Mouse (Mus musculus) forebrain, embryonic 11.5 days (tissue): ENCODE measurements around the gene Nol4l. TPM values are rescaled to one million over a fixed set of nuclear protein-coding genes. Genes with fewer than 3 reads are reported as not detected.

Experiments
- ATAC-seq: fragments of 200-750 bp; cut with Nextera tagmentation; replicated peaks from 2 replicates; pipeline ENCODE4 v1.8.0; 2017; ENCODE audit warnings: moderate TSS enrichment; ENCODE audit not compliant: low FRiP score
- DNase-seq: peaks from one replicate; pipeline ENCODE4 v3.0.0-alpha.2; 2017; ENCODE audit warnings: low spot score
- H3K27ac ChIP-seq: fragments of 300-500 bp; sonication (generic); 2 replicates; pipeline ENCODE4 v1.5.1; 2014; ENCODE audit warnings: low read depth, low read length
- H3K27me3 ChIP-seq: fragments of 300-500 bp; sonication (generic); 2 replicates; pipeline ENCODE4 v1.6.1; 2014; ENCODE audit warnings: mild to moderate bottlenecking, low read length, mixed read lengths; ENCODE audit not compliant: control insufficient read depth, insufficient read depth
- H3K36me3 ChIP-seq: fragments of 300-500 bp; sonication (generic); 2 replicates; pipeline ENCODE4 v1.6.1; 2014; ENCODE audit warnings: mild to moderate bottlenecking, low read length, moderate library complexity, mixed read lengths; ENCODE audit not compliant: control insufficient read depth, insufficient read depth
- H3K4me1 ChIP-seq: fragments of 300-500 bp; sonication (generic); replicated peaks from 2 replicates; pipeline ENCODE4 v1.6.1; 2014; ENCODE audit warnings: low read length, mixed read lengths; ENCODE audit not compliant: control insufficient read depth, insufficient read depth
- H3K4me2 ChIP-seq: fragments of 300-500 bp; sonication (generic); 2 replicates; pipeline ENCODE4 v1.6.1; 2014; ENCODE audit warnings: low read depth, mild to moderate bottlenecking, low read length, moderate library complexity, mixed read lengths; ENCODE audit not compliant: severe bottlenecking
- H3K4me3 ChIP-seq: fragments of 300-500 bp; sonication (generic); 2 replicates; pipeline ENCODE4 v1.5.1; 2014; ENCODE audit warnings: low read depth, low read length
- H3K9ac ChIP-seq: fragments of 300-500 bp; sonication (generic); 2 replicates; pipeline ENCODE4 v1.6.1; 2014; ENCODE audit warnings: low read length
- H3K9me3 ChIP-seq: fragments of 300-500 bp; sonication (generic); 2 replicates; pipeline ENCODE4 v1.6.1; 2016; ENCODE audit warnings: low read length, mixed read lengths; ENCODE audit not compliant: control insufficient read depth
- WGBS: fragments of 180-500 bp; shearing (Covaris S2); extraction: QIAGEN DNeasy Blood & Tissue Kit; methylation state at CpG from one replicate; pipeline ENCODE4 v1.1.7; 2014; 5-methylcytosine and 5-hydroxymethylcytosine counted together
- polyA plus RNA-seq: library from polyadenylated mRNA; unstranded; fragments of >200 nt; fragmentation: Nextera tagmentation; extraction: Ambion mirVana; gene quantifications from 2 replicates; pipeline ENCODE4 v1.2.1, GENCODE M21; 2014

The Nol4l gene
- polyA plus RNA-seq, 1 experiment from 2014 or later: 25.6 TPM

DNA sequence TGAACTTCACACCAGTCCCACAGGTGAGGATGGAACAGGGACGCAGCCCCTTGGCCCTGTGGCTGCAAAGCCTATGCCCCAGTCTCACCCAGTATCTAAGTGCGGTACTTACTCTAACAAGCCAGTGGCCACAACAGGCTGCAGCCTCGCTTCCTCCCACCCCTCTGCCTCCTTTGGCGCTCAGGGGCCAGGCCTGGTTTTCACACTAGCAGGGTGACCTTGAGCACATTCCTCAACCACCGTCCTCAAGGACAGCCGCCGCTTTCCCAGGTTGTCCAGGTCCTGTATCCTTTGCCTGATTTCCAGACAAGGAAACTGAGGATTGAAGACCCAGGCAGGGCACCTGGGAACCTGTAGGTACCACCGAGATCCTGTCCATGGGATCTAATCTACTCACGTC, 6.6 kb downstream of the Nol4l start:
- Histone ChIP-seq H3K4me3 (no peak overlapping the region), H3K4me2 (no peak overlapping the region), H3K27ac (no peak overlapping the region), H3K36me3 (no peaks in the 10 kb centered on the region), H3K9me3 (no peaks in the 10 kb centered on the region), H3K27me3 (no peaks in the 10 kb centered on the region; the same call in 1 of the 2 replicates), H3K4me1 (peaks cover 10% of the 10 kb centered on the region), H3K9ac (no peak overlapping the region)
- no peak for ATAC-seq
- no peak for DNase-seq
- 68% methylated on average over 9 of the region's 9 CpGs for WGBS

DNA sequence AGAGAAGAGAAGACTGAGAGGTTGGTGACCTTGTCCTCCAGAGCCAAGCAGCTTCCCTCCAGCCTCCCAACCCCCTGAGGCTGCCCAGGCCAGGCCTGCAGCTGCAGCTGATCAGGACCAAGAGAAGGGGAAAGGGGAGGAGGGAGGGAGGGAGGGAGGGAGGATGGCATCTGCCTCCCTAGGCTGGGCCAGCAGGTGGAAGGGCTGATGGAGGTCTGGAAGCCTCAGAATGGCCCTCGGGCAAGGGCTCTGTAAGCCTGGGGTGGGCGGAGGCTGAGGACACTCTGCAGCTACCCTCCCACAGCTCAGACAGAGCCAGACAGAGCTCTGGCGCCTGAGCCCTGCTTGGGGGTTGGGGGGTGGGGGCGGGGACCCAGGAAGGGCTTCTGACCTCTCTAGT, 7.5 kb downstream of the Nol4l start:
- Histone ChIP-seq H3K4me1 (peaks cover 10% of the 10 kb centered on the region), H3K4me2 (no peak overlapping the region), H3K27ac (no peak overlapping the region), H3K9me3 (no peaks in the 10 kb centered on the region), H3K9ac (no peak overlapping the region; the same call in 1 of the 2 replicates), H3K27me3 (no peaks in the 10 kb centered on the region), H3K36me3 (no peaks in the 10 kb centered on the region), H3K4me3 (no peak overlapping the region)
- DNase-seq (peak; percentile 69), ATAC-seq (peak; percentile 69)
- WGBS: 27% methylated on average over 4 of the region's 4 CpGs

DNA sequence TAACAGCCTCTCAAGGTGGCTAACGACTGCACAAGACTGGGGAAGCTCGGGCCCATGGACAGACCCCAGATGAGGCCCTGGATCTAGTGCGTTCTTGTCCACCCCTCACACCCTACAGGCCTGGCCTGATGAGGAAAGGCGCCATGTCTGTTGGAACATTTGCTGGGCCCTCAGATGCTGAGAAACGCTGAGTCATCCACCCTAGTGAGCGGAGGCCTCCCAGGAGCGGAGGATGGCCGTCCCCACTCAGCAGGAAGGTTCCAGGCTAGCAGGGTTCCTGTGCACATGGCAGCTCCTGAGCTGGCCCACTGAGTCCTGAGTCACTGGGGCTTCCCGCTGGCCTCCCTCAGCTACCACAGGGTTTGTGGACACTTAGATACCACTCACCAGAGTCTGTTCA, 9.7 kb downstream of the Nol4l start:
- ATAC-seq: no peak
- H3K27ac ChIP-seq: no peak overlapping the region
- DNase-seq: no peak
- 73% methylated on average over 9 of the region's 9 CpGs for WGBS
- H3K9me3 ChIP-seq: no peaks in the 10 kb centered on the region
- H3K27me3 ChIP-seq: no peaks in the 10 kb centered on the region; the same call in 1 of the 2 replicates
- H3K36me3 ChIP-seq: no peaks in the 10 kb centered on the region
- no peak overlapping the region for H3K4me3 ChIP-seq
- no peak overlapping the region for H3K4me2 ChIP-seq
- no peak overlapping the region for H3K9ac ChIP-seq
- H3K4me1 ChIP-seq: peaks cover 4% of the 10 kb centered on the region; the same call in 1 of the 2 replicates

DNA sequence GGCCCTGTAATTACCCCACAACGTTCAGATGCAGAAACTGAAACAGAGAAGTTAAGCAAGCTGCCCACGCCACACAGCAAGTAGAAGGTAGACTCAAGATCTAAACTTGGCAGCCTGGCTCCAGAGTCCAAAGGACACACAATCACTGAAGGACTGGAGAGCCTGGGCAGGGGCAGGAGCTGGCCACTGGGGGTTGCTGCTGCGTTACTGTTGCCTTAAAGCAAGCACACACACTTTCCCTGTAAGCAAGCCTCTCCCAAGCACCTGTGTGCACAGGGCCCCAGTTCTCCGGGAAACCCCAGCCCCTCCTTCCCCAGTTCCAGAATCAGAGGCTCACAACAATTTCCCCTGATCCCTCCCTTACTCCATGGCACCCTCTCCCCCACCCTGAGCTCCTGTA, 12.8 kb downstream of the Nol4l start:
- Histone ChIP-seq H3K4me3 (no peak overlapping the region), H3K4me1 (0 out of 2 replicates have a peak, but pooled peaks cover 2% of the 10 kb centered on the region), H3K27me3 (no peaks in the 10 kb centered on the region; the same call in 1 of the 2 replicates), H3K9me3 (no peaks in the 10 kb centered on the region), H3K4me2 (no peak overlapping the region), H3K27ac (no peak overlapping the region), H3K36me3 (no peaks in the 10 kb centered on the region), H3K9ac (no peak overlapping the region)
- DNase-seq (no peak), ATAC-seq (no peak)
- WGBS: 48% methylated on average over 4 of the region's 4 CpGs

DNA sequence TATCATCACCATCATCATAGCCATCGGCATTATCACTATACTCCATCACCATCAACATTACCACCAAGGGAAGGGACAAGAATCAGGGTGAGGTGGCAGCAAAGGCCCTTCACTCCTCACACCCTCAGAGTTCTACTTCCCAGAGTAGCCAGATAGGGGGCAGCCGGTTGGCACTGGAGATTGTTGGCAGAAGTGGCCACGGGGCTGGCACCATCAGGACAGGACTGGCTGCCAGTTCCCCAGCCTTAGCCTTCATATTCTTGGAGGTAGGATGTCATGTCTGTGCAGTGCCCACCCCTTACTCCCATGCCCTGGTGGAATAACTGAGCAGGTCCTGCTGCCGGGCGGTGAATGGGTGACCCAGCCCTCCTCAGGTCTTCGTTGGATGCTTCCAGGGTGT, 14.2 kb downstream of the Nol4l start:
- H3K27ac ChIP-seq: no peak overlapping the region

DNA sequence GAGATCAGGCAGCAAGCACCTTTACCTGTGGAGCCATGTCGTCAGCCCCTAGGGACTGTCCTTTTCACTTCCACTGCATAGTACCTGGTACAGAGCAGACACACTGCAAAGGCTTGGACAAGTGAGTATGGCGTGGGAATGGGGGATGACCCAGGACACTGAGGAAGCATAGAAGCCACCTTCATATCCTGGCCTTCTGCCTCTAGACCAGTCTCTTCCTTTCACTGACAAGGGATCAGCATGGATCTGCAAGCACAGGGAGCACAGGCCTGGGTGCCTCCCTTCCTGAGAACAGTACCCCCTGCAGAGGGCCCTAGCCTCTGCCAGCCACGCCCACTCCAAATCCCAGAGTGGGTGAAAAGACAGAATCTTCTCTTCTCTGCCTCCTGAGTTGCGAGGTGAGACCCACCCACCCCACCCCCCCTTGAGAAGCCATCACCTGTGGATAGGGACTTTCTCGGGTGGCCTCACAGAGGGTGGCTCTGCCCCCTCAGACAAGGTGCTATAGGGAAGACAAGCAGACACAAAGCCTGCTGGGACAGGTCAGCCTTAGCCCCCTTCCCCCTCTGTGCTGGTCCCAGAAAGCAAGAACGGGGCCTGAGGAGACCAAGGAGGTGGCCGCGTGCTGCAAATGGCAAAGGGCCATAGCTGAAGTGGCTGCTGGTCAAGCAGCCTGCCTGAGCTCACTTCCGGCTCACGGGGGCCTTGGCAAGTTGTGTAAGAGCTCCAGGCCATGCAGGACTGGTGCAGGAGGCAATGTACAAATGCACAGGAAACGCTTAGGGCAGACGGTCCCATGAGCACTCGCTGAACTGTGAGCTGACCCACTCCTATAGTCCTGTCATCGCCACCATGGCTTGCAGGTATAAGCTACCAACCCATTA, 15.0 kb downstream of the Nol4l start:
- ATAC-seq: no peak
- no peak overlapping the region for H3K27ac ChIP-seq
- peaks cover 7% of the 10 kb centered on the region for H3K4me1 ChIP-seq
- H3K36me3 ChIP-seq: no peaks in the 10 kb centered on the region
- DNase-seq: no peak
- no peak overlapping the region for H3K4me3 ChIP-seq
- 79% methylated on average over 14 of the region's 14 CpGs for WGBS
- no peaks in the 10 kb centered on the region; the same call in 1 of the 2 replicates for H3K27me3 ChIP-seq
- H3K9me3 ChIP-seq: no peaks in the 10 kb centered on the region
- no peak overlapping the region for H3K9ac ChIP-seq
- no peak overlapping the region for H3K4me2 ChIP-seq

More for the DNA sequence above, 14.2 kb downstream of the Nol4l start:
- Histone ChIP-seq H3K4me1 (peaks cover 4% of the 10 kb centered on the region; the same call in 1 of the 2 replicates), H3K9me3 (no peaks in the 10 kb centered on the region), H3K9ac (no peak overlapping the region), H3K4me3 (no peak overlapping the region), H3K4me2 (no peak overlapping the region), H3K27me3 (no peaks in the 10 kb centered on the region; the same call in 1 of the 2 replicates), H3K36me3 (no peaks in the 10 kb centered on the region)
- ATAC-seq (no peak), DNase-seq (no peak)
- WGBS: 94% methylated on average over 6 of the region's 6 CpGs

DNA sequence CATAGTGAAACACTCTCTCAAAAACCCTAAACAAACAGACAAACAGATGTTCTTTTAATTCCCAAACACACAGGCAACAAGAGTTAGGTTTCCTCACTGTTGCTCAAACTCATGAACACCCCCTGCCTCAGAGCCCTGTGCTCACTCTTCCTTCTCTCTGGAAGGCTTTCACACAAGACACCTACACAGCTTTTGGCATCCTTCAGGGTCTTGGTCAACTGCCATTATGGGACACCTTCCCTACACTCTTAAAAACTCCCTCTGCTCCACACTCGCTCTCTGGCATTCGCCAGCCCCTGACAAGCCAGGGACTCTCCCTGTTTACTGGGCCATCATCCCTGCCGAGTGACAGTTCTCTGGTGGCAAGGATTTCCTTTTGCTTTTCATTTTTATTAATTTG, 15.8 kb downstream of the Nol4l start:
- Histone ChIP-seq H3K4me1 (peaks cover 15% of the 10 kb centered on the region), H3K9ac (no peak overlapping the region), H3K36me3 (no peaks in the 10 kb centered on the region), H3K9me3 (no peaks in the 10 kb centered on the region), H3K27ac (no peak overlapping the region), H3K4me2 (no peak overlapping the region), H3K4me3 (no peak overlapping the region), H3K27me3 (no peaks in the 10 kb centered on the region; the same call in 1 of the 2 replicates)
- WGBS: 86% methylated on average over 3 of the region's 3 CpGs
- ATAC-seq (no peak), DNase-seq (no peak)

DNA sequence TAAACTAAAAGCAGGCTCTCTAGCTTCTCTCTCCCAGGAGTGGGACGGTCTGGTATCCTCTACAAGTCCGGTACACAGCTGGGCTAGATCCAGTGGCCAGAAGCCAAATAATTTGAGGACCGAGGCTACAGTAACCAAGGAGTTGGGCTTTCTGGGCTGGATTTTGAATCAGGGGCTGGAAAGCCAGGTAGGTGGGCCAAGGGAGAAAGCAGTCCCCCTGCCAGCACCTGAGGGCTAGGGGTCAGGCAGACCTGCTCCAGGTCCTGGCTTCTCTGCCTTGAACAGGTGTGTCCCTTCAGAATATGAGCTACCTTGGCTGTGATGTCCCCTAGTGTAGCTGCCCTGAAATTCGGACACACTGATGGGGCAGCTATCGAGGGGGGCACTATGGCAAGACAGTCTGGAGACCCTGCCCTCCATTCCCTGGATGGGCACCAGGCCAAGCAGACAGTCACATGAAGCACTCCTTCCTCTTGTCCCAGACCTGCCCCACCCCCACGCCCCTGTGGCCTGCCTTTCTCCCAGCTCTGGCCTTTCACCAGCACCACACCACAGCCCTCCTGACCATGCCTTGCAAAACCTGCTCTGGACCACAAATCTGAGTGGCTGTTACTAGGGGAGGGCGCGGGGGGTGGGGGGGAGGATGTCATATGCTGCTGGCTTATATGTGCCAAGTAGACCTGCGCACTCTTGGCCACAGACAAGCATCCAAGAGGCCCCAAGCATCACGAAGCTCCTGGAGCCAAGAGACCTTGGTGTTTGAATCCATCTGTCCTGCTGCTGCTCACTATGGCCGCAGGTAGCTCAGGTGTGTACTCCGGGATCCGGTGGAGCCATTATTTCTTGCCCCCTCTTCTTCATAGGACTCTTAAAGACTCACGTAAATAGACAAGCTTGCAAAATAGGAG, 17.1 kb downstream of the Nol4l start:
- no peak overlapping the region for H3K4me3 ChIP-seq
- no peak overlapping the region for H3K9ac ChIP-seq
- no peaks in the 10 kb centered on the region for H3K9me3 ChIP-seq
- no peak overlapping the region for H3K27ac ChIP-seq
- no peak overlapping the region for H3K4me2 ChIP-seq
- H3K27me3 ChIP-seq: no peaks in the 10 kb centered on the region; the same call in 1 of the 2 replicates
- 86% methylated on average over 14 of the region's 14 CpGs for WGBS
- peaks cover 23% of the 10 kb centered on the region for H3K4me1 ChIP-seq
- no peak for ATAC-seq
- no peaks in the 10 kb centered on the region for H3K36me3 ChIP-seq
- no peak for DNase-seq
